Mouse (Mus musculus) brain, adult 2 months (tissue): ENCODE measurements at regions not wholly inside any gene's neighbourhood (a gene's known extent, or its start where the extent isn't known, plus 50 kb on each side); places are given as distances from the start of the nearest gene placed in this dataset.

Experiments
- DNase-seq: peaks from one replicate; pipeline ENCODE4 v3.0.0; 2011; ENCODE audit warnings: low read depth, low spot score

DNA sequence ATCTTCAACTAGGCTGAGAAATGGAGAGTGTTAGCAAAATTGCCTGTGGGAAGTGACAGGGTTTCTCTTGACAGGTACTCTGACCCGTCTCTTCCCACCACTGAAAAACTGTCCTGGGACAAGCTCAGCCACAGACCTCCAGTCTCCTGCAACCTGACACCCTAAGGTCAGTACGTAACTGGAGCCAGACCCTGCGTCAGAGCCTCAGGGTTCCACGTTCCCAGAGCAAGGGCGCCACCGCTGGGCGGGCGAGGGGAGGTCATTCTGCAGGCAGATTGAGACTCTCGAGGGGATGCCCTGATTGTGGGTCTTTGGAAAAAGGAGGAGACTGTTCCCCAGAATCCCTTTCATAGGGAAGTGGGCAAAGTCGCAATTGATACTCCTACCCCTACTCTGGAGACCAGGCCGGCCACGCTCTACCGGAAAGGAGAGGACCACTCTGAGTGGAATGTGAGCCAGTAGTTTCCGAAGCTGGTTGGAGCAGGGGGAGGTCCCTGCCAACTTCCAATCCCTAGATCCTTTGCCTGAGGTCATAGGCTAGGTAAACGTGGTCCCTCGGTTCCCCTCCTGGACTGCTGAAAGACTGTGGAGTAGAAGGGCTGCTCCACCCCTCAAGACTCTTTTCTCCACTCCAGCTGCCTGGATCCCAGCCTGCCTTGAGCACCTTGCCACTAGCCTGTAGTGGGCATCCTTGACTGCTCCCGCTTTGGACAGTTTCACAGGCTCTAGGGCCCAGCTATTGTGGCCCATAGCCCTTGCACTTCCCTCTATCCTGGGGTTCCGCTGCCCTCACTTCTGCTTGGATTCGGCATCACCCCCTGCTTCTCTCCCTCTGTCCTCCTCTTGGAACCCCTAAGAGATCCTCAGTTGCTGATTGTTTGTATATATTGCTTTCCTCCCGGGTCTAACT, 61.0 kb upstream of the Lpcat1 start:
- DNase-seq: peak; percentile 4

GRCm38 (mm10) chr13:73400921-73401320, 66.1 kb upstream of the Lpcat1 start:
- DNase-seq: peak; percentile 63

DNA sequence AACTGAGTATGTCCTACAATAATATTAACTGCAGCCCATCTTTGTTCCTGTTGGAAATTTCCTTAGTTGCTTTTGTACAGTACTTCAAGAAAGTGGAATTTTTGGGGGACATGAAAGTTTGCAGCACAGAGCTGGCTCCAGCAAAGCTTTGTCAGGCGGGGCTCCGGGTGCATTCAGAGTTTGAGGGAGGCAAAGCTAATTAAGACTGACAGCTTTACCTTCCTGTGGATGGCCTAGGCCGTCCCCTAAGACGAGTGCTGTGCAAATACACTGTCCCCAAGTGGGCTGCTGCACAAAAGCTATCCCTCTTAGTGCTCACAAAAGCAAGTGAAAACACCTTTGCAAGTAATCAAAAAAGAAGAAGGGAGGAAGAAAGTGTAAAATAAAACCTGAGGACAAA, 68.7 kb upstream of the Ndufs6 start:
- no peak for DNase-seq

- DNase-seq: no peak
These were observed 67.5 kb upstream of the Ndufs6 start for GRCm38 (mm10) chr13:73395856-73396255.

DNA sequence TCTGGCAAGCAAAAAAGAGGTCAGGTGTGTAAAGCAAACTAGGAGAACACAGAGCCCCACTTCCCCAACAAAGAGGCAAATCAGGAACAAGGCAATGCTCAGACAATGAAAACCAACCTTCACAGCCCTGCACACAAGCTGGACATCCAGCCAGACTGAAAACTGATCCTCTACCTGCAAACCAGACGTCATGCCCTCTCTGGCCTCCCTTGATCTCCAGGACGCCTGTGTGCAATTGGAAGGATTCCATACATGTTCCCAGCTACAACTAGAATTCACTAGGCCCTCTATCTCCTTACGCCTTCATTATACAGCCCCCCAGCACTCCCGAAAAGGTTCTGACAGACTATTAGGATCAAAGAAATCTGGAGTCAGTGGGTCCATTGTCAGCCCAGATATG, 60.7 kb upstream of the Ndufs6 start:
- DNase-seq: no peak

DNA sequence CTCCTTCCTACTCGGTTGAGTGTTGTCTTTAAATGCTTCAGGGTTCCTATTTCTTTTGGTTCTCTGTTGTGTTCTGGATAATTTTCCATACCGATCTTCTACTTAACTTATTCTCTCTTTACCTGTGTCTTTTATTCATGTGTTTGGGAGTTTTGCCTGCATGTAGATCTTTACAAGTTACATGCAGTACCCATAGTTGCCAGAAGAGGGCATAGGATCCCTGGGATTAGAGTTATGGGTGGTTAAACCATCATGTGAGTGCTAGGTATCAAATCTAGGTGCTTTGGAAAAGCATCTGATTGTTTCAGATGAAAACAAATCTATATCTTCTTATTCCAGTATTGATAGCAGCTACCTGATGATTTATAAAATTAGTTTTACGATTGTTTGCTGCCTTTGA, 55.2 kb upstream of the Ndufs6 start:
- peak; percentile 12 for DNase-seq
